Mouse (Mus musculus) heart, postnatal 14 days (tissue): ENCODE results near the gene Cfap69. TPM values are rescaled to one million over a fixed set of nuclear protein-coding genes. Genes with fewer than 3 reads are reported as not detected.
A peak's percentile ranks its signal among the peaks of the same experiment; 100 is the strongest.

Source experiments
- DNase-seq, 2 experiments: peaks; one replicate each; pipeline ENCODE4 v3.0.0; 2021 to 2022
- intact Hi-C: fragments of 180-260 bp; cut with DNase I; formaldehyde crosslinking; loops from one replicate; pipeline ENCODE4 v1.15.1; 2025
- total RNA-seq, 2 experiments: library from RNA; stranded (reverse); gene quantifications; 2 replicates each; pipeline ENCODE4 v1.2.3; 2021

Cfap69 gene
- total RNA-seq, 2 experiments from 2014 or later, result 0.80 to 1.7 TPM

DNA sequence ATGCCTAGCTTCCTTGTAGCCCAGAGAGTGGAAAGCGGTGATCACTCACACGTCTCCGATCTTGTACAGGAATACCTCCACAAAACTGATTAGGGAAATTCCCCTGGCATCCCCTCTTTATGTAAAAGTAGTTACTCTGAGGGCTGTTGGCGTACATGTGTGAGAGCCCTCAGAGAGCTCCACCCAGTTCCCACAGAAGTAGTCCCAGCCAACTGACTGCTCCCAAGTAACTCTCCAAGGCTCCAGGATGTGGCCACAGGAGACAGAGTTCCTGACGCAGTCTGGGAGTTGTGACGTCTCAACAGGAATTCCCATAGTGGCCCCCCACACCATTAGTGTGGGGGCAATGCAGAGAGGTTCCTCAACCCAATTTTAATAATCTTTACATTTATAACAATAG is 982 bp downstream of the Cfap69 start:
- no peak for DNase-seq
- intact Hi-C loops, result no loop called here

DNA sequence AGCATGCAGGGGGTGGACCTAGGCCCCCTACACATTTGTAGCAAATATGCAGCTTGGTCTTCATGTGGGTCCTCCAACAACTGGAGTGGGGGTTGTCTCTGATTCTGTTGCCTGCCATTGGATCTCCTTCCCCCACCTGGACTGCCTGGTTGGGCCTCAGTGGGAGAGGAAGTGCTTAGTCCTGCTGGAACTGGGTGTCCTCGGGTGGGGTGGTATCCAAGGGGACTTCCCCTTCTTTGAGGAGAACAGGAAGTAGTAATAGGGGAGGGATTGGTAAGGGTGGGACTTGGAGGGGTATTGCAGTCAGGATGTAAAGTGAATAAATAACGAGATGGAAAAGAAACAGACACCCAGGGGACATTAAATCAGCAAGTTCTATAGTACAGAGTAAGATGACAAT is 5.4 kb downstream of the Cfap69 start:
- DNase-seq, result no peak
- intact Hi-C loops, result no loop called here

DNA sequence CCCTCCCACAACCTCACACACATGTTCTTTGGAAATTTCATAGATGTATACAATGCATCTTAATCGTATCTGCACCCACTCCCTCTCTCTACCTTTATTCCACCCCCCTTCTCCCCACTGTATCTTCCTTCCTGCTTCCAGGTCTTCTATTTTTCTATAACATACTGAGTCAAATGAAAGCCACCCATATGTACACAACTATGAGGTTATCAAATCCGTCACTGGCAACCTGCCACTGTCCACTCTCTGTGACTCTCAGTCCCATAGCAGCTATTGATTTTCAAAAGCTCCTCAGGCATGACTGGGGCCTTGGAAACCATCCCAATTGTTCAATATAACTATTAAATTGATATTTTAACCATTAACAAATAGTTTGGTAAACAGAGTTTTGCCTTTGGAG is 6.1 kb downstream of the Cfap69 start:
- intact Hi-C loops, result no loop called here
- no peak for DNase-seq

DNA sequence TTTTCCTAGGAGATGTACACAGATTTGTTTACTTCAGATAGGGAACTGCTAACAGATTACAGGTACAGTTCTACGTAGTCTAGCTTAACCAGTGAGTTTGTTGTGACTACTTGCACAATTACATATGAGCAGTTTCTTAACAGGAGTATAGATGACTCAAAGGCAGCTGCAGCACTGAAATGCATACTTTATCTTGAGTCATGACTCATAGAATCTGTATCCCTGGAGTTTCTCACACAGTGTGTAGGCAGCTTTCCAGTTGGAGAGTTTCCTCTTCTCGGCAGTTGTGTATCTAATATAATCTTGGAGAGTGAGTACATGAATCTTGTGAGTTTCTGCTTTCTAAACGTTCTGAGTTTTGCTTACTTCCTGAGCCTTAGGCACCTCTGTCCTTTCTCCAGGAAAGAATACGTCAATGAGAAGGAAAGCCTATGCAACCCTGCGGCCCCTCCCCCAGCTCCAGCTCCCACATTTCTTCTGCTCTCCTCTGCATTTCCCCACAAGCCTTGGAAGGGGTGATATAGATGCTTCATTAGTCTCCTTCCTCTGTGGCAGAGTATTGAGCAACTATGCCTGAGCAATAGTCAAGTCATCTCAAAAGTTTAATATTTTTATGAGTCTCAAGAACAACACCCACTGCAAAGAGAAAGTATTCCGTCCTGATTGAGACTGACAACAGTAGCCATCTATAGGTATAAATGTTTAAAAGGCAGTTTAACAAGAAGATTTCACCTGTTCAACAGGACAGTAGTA is 15.0 kb downstream of the Cfap69 start:
- intact Hi-C loops, result loop anchor here (5.0 kb wide), 1 partner anchor 152 kb away; no protein-coding TSS in a partner anchor
- peak in 1 of 2 experiments; percentile 4 for DNase-seq

DNA sequence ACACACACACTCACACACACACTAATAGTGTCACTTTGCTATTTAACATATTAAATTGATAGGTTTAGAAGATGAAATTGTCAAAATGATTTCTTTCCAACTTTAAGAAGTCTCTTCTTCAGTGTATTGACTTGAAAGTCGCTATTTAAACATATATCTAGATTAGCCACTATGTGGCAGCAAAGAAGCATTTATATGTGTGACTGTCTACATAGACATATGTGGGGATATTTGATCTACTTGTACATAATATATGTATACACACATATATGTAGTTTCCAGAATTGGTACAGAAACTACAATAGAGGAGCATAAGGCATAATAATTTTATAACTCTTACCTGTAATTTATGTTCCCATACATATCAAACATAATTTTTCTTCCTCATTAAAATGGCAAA is 17.9 kb downstream of the Cfap69 start:
- no peak for DNase-seq
- intact Hi-C loops, result loop anchor here (5.0 kb wide), 1 partner anchor 149 kb away; no protein-coding TSS in a partner anchor

DNA sequence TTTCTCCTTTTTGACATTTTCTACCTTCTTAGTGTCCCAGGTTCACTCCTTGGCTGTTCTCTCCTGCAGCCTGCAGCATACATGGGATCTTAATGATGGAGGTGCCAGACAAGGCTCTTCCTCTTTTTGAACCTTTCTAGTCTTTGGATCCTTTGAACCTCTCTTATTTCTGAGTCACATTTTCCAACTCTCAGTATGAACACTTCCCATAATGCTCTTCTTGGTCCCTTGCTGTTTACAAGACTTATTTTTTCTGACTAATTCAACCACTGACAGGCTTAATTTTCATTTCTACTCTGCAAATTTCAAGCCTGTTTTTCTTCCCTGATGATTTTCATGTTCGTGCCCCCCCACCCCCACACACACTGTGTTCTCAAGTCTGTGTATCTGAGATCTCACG is 25.5 kb downstream of the Cfap69 start:
- DNase-seq, result no peak
- intact Hi-C loops, result no loop called here

DNA sequence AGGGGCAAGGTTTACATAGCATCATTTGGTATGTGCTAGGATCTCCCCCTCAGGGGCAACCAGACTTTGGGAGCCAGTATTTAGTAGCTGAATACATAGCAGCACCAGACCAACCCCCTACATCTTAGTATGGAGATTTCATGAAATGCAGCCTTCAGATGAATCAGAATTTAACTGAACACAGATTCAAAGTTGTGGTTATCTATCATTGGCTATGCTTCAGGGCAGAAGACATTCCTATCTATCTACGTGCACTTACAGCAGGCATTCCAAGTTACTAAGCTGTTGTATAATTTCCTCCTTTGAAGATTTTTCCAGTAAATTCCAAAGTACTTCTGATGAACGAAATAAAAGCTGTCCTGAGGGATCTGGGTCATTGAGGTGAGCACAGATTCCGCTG is 38.5 kb downstream of the Cfap69 start:
- no peak for DNase-seq
- intact Hi-C loops, result no loop called here

DNA sequence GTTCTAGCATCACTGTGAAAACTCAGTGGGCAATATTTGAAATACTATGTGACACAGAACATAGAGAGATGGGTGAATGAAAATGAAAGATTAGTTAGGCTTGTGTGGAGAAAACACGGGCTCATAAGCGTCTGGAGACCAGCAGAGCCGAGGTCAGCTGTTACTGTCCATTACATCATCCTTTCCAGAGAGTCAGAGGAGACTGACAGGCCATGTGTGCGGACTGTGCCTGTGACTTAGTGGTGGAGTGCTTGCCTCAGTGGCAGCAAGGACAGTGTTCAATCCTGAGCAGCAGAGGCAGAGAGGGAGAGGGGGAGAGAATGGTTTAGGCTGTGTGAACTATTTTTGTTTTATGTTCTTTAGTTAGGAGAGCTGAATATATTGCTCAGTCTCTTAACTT is 45.7 kb downstream of the Cfap69 start:
- no peak for DNase-seq
- intact Hi-C loops, result no loop called here

DNA sequence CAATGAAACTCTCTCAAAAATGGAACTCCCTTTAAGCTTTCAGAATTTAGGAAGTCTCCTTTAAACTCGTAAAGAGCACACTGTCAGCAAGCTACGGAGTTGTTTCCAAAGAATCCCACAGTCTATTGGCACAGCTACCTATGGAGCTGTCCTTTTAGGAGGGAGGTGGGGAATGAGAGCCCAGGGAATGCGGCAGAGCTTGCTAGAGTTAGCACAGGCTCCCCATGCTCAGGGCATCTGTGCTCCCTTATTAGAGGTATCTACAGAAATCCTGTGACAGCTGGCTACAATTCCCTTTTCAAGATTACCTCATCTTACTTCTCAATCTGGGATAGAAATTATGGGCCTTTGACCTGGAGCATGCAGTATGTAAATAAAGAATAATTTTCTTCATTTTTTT is 53.5 kb downstream of the Cfap69 start:
- DNase-seq, result no peak
- intact Hi-C loops, result no loop called here

DNA sequence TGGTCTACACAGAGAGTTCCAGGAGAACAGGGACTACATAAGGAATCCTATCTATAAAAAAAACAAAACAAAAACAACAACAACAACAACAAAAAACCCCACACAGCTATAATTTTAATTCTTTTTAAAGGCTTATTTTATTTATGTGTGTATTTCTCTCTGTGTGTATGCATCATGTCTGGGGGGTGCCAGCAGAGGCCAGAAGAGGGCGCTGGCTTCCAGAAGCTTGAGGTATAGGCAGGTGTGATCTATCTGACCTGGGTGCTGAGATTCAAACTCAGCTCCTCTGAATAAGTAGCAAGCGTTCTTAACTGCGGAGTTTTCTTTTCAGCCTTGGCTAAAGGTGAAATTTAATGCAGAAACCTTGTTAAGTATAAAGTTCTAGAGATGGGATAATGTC is 76.4 kb downstream of the Cfap69 start:
- no peak for DNase-seq
- intact Hi-C loops, result no loop called here

DNA sequence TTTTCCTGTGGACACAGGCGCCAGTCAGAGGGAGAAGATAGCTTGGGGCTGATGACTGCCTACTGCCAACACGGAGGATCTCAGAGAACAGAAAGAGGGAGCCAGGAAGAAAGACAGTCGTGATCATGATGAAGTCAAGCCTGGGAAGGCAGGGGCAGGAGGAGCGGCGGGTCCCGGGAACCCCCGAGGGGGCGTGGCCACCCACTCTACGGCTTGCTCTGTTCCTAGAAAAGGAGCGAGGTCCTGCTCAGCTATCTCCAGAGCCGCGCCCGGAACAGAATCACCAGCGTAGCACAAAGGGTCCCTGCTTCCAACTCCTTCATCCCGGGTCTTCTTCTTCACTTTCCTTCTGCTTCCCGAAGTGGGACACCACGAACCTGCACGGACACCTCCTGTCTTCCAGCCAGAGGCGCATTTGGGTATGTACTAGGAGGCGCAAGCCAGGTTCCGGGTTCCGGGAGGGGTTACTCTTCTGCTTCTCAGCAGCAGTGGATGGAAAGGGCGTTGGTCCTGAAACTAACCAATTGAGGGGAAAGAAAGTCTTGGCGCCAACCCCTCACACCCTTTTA is 90.2 kb downstream of the Cfap69 start, which contains the start of gene Gm8773:
Gm8773 (plus strand) TSS at position 51 of the 569 bp plus-strand sequence.
- intact Hi-C loops, result no loop called here
- peak; percentile 6 to 9 for DNase-seq

DNA sequence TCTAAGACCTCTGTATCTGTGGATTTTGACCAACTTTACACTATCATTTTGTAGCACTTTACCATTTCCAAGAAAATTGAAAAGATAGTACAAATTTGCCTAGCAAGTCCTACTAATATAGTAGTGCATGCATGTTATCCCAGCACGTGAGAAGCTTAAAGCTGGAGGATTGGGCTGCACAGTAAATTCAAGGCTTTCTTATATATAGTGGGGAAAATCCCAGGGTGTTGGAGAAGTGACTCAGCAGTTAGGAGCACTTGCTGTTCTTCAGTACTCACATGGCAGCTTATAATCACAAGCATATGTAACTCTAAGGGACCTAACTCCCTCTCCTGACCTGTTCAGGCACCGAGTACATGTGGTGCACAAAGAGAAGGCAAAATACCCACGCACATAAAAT is 101.6 kb downstream of the Cfap69 start:
- DNase-seq, result no peak
- intact Hi-C loops, result no loop called here

DNA sequence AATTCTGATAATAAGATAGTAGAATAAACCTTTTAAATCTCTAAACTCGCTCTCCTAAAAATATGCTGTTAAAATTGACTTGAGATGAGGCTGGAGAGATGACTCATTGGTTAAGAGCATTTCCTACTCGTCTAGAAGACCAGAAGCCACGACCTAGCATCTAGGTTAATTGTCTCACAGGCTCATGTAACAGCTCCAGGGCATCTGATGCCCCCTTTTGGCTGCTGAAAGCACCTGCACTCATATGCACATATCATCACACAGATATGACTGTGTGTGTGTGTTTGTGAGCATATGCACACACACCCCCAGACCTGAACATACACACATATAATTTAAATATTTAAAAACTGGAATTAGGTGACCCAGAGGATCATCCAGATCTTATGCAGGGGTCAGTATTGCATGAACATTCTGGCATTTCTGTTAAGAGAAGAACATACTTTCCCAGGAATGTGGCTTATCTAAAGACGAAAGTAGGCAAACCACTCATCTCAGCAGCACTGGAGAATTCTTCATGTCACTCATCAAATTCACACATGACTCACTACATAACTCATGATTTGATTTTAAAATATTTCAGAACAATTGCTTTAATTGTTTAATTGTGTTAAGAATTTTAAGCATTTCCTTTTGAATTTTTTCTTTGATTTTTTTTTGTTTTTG is 102.9 kb downstream of the Cfap69 start:
- DNase-seq, result no peak
- intact Hi-C loops, result no loop called here

DNA sequence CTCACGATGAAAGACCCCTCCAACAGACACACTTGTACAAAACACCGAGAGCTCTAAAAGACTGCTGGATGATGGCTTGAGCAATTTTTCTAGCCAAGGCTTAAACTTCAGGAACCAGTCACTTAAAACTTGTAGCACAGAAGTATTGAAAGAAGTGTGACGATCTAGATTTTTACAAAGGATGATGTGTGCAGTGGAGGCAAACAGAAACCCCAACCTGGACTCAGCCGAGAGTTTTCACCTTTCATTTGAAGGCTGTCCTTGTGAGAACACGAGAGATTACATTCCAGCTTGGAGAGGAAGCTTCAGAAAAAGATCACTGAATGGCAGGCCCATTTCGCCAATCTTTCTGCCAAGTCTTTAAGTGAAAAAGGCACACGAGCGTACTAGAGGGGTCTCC is 104.2 kb downstream of the Cfap69 start:
- intact Hi-C loops, result loop anchor here (5.0 kb wide), 1 partner anchor 42 kb away; no protein-coding TSS in a partner anchor
- DNase-seq, result no peak

DNA sequence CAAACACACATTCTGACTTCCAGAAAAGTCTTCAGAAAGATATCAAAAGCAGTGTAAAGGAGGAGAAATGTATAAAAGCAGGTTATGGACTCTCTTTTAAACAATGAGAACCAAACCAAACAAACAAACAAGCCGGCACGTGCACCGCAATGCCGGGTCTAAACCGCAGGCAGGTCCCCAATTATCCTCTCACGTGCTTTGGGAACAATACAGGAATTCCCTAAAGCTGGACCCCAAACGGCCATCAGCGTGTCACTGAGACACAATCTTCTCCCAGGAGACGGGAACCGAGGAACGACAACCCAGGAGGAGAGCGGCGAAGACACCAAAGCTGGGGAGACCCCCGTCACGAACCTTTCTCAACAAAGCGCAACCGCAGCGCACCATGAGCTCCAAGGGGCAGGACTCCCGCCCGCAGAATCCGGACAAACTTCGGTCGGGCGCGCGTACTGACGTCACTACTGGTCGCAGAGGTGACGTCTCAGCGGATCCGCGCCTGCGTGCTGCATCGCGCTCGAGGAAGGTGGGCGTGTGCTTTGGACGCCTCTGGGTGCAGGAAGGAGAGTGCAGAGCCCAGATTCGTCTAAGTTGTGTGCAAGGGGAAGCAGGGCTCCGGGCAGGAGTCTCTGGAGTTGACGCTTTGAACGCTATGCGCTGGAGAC is 104.8 kb downstream of the Cfap69 start, which contains the start of gene Gtpbp10:
Gtpbp10 (minus strand) TSS at position 460 of the 662 bp plus-strand sequence.
- peak; percentile 91 to 97 for DNase-seq
- intact Hi-C loops, result loop anchor here (5.0 kb wide), 1 partner anchor 42 kb away; no protein-coding TSS in a partner anchor

DNA sequence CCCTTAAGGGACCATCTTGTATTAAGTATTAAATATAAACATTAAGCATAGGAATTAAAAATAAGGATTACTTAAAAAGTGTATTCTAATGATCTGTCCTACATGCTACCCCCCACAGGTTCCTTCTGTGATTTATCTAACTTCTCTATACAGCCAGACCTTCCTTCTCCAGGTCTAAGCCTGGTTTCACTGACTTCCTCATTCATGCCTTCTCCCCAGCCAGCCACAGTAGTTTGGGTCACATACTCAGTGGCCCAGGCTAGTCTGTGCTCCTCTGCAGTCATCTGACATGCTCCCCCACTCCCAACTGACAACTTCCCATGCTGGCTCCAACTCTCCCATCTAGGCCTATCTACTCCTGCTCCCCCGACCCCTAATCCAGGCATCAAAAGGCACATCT is 112.9 kb downstream of the Cfap69 start:
- DNase-seq, result no peak
- intact Hi-C loops, result no loop called here

DNA sequence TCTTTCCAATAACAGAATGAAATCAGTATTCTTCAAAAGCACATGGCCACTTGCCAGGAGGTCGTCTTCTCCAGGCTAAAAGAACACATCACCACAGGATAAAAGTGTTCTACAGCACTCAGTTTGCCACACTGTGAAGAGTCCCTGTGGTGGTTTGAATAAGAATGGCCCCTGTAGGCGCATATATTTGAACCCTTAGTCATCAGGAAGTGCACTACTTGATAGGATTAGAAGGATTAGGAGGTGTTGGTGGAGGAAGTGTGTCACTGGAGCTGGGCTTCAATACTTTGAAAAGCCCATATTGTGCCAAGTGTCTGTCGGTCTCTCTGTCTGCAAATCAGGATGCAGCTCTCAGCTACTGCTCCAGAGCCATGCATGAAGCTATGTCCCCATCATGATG is 123.7 kb downstream of the Cfap69 start:
- no peak for DNase-seq
- intact Hi-C loops, result no loop called here

DNA sequence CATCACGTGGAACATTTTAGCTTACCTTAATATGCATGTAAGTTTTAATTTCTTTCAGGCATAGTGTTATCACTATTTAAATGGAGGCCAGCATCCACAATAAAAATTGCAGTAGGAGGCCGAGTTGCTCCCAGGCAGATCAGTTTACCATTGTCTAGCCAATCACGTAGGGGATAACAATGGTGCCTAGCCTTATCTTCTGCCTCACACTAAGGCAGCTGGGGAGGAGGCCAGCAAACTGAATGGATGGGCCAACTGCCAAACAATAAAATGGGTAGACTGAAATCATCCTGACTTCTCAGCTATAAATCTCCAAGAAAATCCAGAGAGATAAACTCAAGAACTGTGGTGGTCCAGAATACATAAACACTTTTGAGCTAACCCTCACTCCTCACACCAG is 124.3 kb downstream of the Cfap69 start:
- intact Hi-C loops, result no loop called here
- no peak for DNase-seq

DNA sequence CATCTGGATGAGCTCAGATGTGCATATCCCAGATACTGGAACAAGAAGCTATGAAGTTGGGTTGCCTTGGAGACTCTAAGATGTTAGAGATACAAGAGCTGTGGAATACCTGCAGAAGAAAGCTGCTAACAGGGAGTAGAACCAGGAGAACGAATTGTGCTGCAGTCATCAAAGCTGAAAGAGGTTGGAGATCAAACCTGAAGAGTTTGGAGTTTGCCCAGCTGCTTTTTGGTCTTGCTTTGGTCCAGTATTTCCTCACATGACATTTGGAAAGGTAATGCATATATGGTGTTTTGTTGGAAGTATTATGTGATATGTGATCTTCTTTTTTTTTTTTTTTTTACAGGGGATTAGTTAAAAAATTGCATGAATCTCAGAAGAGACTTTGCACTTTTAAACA is 127.9 kb downstream of the Cfap69 start:
- intact Hi-C loops, result no loop called here
- no peak for DNase-seq

DNA sequence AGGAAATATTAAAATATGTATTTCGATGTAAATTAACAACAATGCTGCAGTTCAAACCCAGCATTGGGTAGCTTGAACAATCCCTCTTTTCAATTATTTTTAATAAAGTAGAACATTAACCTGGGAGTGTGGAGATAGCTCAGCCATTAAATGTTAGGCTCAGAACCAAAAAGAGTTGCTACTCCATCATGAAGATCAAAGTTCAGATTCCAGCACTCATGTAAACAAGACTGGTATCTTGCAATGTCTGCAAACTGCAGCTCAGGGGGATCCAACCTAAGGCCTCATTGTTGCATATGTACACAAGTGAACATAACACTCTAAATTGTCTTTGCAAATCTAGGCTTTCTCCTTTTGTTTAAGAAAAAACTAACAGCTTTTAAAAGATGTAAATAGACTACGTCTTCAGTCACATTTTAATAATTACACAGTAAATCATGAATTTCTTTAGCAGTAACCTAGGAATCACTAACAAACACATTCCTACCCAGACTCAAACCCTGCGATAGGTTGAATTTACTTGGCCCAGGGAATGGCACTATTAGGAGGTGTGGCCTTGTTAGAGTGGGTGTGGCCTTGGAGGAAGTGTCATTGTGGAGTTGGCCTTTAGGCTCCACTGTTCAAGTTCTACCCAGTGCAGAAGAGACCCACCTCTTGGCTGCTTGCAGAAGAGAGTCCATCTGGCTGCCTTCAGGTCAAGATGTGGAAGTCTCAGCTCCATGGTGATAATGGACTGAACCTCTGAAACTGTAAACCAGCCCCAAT is 130.2 kb downstream of the Cfap69 start:
- intact Hi-C loops, result no loop called here
- DNase-seq, result no peak
